Mouse (Mus musculus): ENCODE results near the gene Rpl28.

GRCm38 (mm10) chr7:4836351-4836792, 43.7 kb downstream of the Rpl28 start:
- no peak for TF ChIP-seq CTCF (IDR thresholded peaks at IDR 0.05; ENCODE audit: low read depth, low read length)
- no peak for TF ChIP-seq POLR2A (IDR thresholded peaks at IDR 0.05; ENCODE audit: borderline replicate concordance, low read depth, low read length)

Data from bone marrow macrophage, adult 2 months (primary cell).